23 mouse cellular contexts compared by ENCODE assay signal in genomic region chr9:57856456-57856855, GRCm38 (mm10). TPM values are rescaled to one million over a fixed set of nuclear protein-coding genes. Genes with fewer than 3 reads are reported as not detected.
DNase-seq lines count a peak whose midpoint lies in the region; ATAC-seq and TF ChIP-seq lines count a peak whose summit lies in the region.
"Had no signal": no experiment of that assay in that cellular context is flagged by ENCODE, and none has a peak within 500 bp of the region (broad histone marks: within the 10 kb centered on the region; RNA-seq: fewer than 3 reads in every experiment).

No protein-coding gene starts in this region.

- no peak overlapping the region for H3ac ChIP-seq in C2C12 (ENCODE audit: control insufficient read depth, insufficient read length, low read depth)
- no peak overlapping the region for H3ac ChIP-seq in myocyte (ENCODE audit: control insufficient read depth, insufficient read length)

- H3K4me3 ChIP-seq in liver, postnatal 0 days (ENCODE audit: low read depth, low read length), result no peak overlapping the region
- no peak overlapping the region for H3K4me3 ChIP-seq in liver, embryonic 12.5 days
- H3K4me3 ChIP-seq in C2C12 (ENCODE audit: insufficient read depth, poor library complexity, severe bottlenecking) (no peak overlapping the region), myocyte (no peak overlapping the region)

- WGBS in liver, postnatal 0 days (ENCODE audit: insufficient replicate concordance), result 81% methylated on average over 2 of the region's 2 CpGs
- 63% methylated on average over 2 of the region's 2 CpGs for WGBS in liver, embryonic 12.5 days (ENCODE audit: insufficient replicate concordance)

- H3K9me3 ChIP-seq in liver, postnatal 0 days (ENCODE audit: low read length), result no peaks in the 10 kb centered on the region
- no peaks in the 10 kb centered on the region for H3K9me3 ChIP-seq in liver, embryonic 12.5 days (replicated peaks)
- H3K9me3 ChIP-seq: G1E had no signal

- no peaks in the 10 kb centered on the region for H3K79me3 ChIP-seq in C2C12 (ENCODE audit: low read depth)

- no peak for TF ChIP-seq POLR2A in myocyte (IDR thresholded peaks at IDR 0.05; ENCODE audit: insufficient read length, low read depth)

- H3K27ac ChIP-seq in liver, postnatal 0 days (ENCODE audit: low read depth), result no peak overlapping the region
- no peak overlapping the region for H3K27ac ChIP-seq in liver, embryonic 12.5 days

- H3K36me3 ChIP-seq in liver, postnatal 0 days (replicated peaks; ENCODE audit: insufficient read depth, low read length), result no peaks in the 10 kb centered on the region
- H3K36me3 ChIP-seq in liver, embryonic 12.5 days, result no peaks in the 10 kb centered on the region
- H3K36me3 ChIP-seq in C2C12 (ENCODE audit: control insufficient read depth, insufficient read depth) (no peaks in the 10 kb centered on the region), myocyte (ENCODE audit: control insufficient read depth, insufficient read depth) (no peaks in the 10 kb centered on the region)
- H3K36me3 ChIP-seq: G1E had no signal

- peak; percentile 1 for DNase-seq in embryo, embryonic 10 days (ENCODE audit: low spot score)
- DNase-seq in embryo, embryonic 10.5 days (ENCODE audit: low spot score), result no peak
- DNase-seq in liver, postnatal 0 days, result no peak
- DNase-seq in cerebellum, adult 9-11 months, result no peak
- DNase-seq: adrenal gland, adult 2 months; adrenal gland, adult 8-10 months; adrenal gland, postnatal 10 days; adrenal gland, postnatal 14 days; adrenal gland, postnatal 25 days; adrenal gland, postnatal 36 days; B cell, adult 2 months; cerebellum, adult 11 months; cerebellum, adult 11-12 months; cerebellum, adult 18-20 months had no signal

- H3K79me2 ChIP-seq in C2C12 (ENCODE audit: control insufficient read depth, insufficient read depth) (no peaks in the 10 kb centered on the region), myocyte (ENCODE audit: control insufficient read depth, insufficient read depth) (no peaks in the 10 kb centered on the region)

- no peaks in the 10 kb centered on the region for H3K4me1 ChIP-seq in liver, postnatal 0 days (ENCODE audit: insufficient read depth)
- no peaks in the 10 kb centered on the region for H3K4me1 ChIP-seq in liver, embryonic 12.5 days

- TF ChIP-seq EP300 in liver, postnatal 0 days (IDR thresholded peaks at IDR 0.05; ENCODE audit: low read depth), result no peak

- H3K27me3 ChIP-seq in liver, postnatal 0 days (ENCODE audit: insufficient read depth, low read length), result 0 out of 2 replicates have a peak, but pooled peaks cover 2% of the 10 kb centered on the region
- H3K27me3 ChIP-seq in liver, embryonic 12.5 days (replicated peaks), result 0 out of 2 replicates have a peak, but pooled peaks cover 3% of the 10 kb centered on the region
- H3K27me3 ChIP-seq in C2C12 (ENCODE audit: control insufficient read depth, insufficient read depth, insufficient read length) (no peaks in the 10 kb centered on the region), myocyte (ENCODE audit: control insufficient read depth, insufficient read depth, insufficient read length) (peaks cover 9% of the 10 kb centered on the region)
- H3K27me3 ChIP-seq: CH12.LX had no signal

- 0 out of 2 replicates have a peak, but pooled peaks have one; percentile 19 for ATAC-seq in liver, postnatal 0 days
- no peak for ATAC-seq in liver, embryonic 12.5 days
- ATAC-seq in megakaryocyte-erythroid progenitor cell, adult 5-6 weeks (replicated peaks; ENCODE audit: low FRiP score, low TSS enrichment, poor library complexity, severe bottlenecking), result no peak
- ATAC-seq: activated CD4-positive, CD25-positive, alpha-beta regulatory T cell, adult 4 months; CD4-positive, CD25-positive, alpha-beta regulatory T cell, adult 4 months; Patski had no signal

- no peak overlapping the region for H3K4me2 ChIP-seq in liver, postnatal 0 days (ENCODE audit: low read depth, low read length)
- no peak overlapping the region for H3K4me2 ChIP-seq in liver, embryonic 12.5 days
- no peak overlapping the region for H3K4me2 ChIP-seq in myocyte (ENCODE audit: low read depth)

- H3K9ac ChIP-seq in liver, postnatal 0 days (replicated peaks), result no peak overlapping the region
- no peak overlapping the region for H3K9ac ChIP-seq in liver, embryonic 12.5 days

- TF ChIP-seq CTCF in liver, postnatal 0 days (IDR thresholded peaks at IDR 0.05; ENCODE audit: low read depth), result no peak
- no peak for TF ChIP-seq CTCF in C2C12 (IDR thresholded peaks at IDR 0.05; ENCODE audit: control insufficient read depth, insufficient read depth, insufficient read length)

TF ChIP-seq in C2C12, 6 proteins besides CTCF, POLR2A, EP300 and RAD21:
- TF ChIP-seq FOSL1 (IDR thresholded peaks at IDR 0.05; ENCODE audit: insufficient read depth, low read length, poor library complexity, severe bottlenecking) (no peak), MYOD1 (IDR thresholded peaks at IDR 0.05; ENCODE audit: control insufficient read depth, insufficient read length, low read depth) (peak; percentile 49), CEBPB (IDR thresholded peaks at IDR 0.05; ENCODE audit: low read depth) (no peak), USF1 (IDR thresholded peaks at IDR 0.05; ENCODE audit: low read depth) (no peak), MYOG (IDR thresholded peaks at IDR 0.05; ENCODE audit: control insufficient read depth, extremely low read depth, insufficient read length) (no peak), MAX (IDR thresholded peaks at IDR 0.05) (no peak)

TF ChIP-seq in myocyte, 11 proteins besides CTCF, POLR2A, EP300 and RAD21:
- TF ChIP-seq MYOD1 (IDR thresholded peaks at IDR 0.05; ENCODE audit: control insufficient read depth in 1 of 3, insufficient read length in 2 of 3, low read depth in 2 of 3) (peak; percentile 44 to 75 (median 64)), USF1 (IDR thresholded peaks at IDR 0.05; ENCODE audit: low read depth) (no peak), SRF (IDR thresholded peaks at IDR 0.05; ENCODE audit: control insufficient read depth, insufficient read length, low read depth) (no peak), TCF12 (IDR thresholded peaks at IDR 0.05; ENCODE audit: insufficient read depth, poor library complexity, severe bottlenecking) (no peak)

RNA-seq across cellular contexts. Expression of gene Arid3b, which starts 19.9 kb away (rescaled TPM):
- polyA plus RNA-seq in liver, postnatal 0 days (2015; fragmentation: Nextera tagmentation; extraction: Ambion mirVana), result 4.6 and 4.7 TPM in 2 replicates
- polyA plus RNA-seq in liver, embryonic 12.5 days (2016; fragmentation: Nextera tagmentation; extraction: Ambion mirVana), result 15.6 and 16.0 TPM in 2 replicates
- polyA plus RNA-seq in C2C12 (2012; fragmentation: generic; extraction: Trizol) (0.87 TPM), myocyte (2012; fragmentation: generic; extraction: Trizol) (1.5 TPM)
- 2.3 and 3.4 TPM in 2 replicates for total RNA-seq in megakaryocyte-erythroid progenitor cell, adult 5-6 weeks (2014; fragmentation: Nextera tagmentation)
- 1.5 and 3.2 TPM in 2 replicates for total RNA-seq in megakaryocyte-erythroid progenitor cell, adult 5-6 weeks (2017)

RNA-seq across cellular contexts. Expression of gene Ubl7, which starts 54.3 kb away (rescaled TPM):
- 51.2 and 51.4 TPM in 2 replicates for polyA plus RNA-seq in liver, postnatal 0 days (2015; fragmentation: Nextera tagmentation; extraction: Ambion mirVana)
- polyA plus RNA-seq in liver, embryonic 12.5 days (2016; fragmentation: Nextera tagmentation; extraction: Ambion mirVana), result 69.3 and 69.8 TPM in 2 replicates
- 59.0 TPM for polyA plus RNA-seq in C2C12 (2012; fragmentation: generic; extraction: Trizol)
- polyA plus RNA-seq in myocyte (2012; fragmentation: generic; extraction: Trizol), result 62.0 TPM
- total RNA-seq in megakaryocyte-erythroid progenitor cell, adult 5-6 weeks (2014; fragmentation: Nextera tagmentation), result 85.5 and 88.9 TPM in 2 replicates
- total RNA-seq in megakaryocyte-erythroid progenitor cell, adult 5-6 weeks (2017), result 20.6 and 20.7 TPM in 2 replicates
